Mouse (Mus musculus): Measurements from ENCODE around the gene Bglap. TPM values are rescaled to one million over a fixed set of nuclear protein-coding genes. Genes with fewer than 3 reads are reported as not detected.

The Bglap gene
- polyA plus RNA-seq, 1 experiment from 2014 or later, result not detected

DNA sequence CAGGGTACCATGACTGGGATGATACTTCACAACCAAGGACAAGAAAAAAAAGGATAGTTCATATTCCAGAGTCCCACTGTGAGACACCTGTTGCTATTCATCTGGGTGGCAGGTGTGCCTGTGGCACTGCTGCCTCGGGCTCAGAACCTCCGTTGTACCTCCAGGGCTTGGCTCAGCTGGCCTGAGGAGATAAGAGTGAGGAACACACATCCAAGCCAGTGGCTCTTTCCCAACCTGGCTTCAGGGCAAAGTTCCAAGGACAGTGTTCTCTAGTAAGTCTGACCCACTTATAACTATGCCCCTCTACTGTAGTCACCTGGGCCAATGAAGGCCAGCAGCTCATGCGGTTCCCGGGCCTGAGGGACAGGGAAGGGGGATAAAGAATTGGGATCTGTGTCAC is 27.4 kb upstream of the Bglap start:
- ATAC-seq (ENCODE audit: borderline replicate concordance, extremely low read depth, low FRiP score, low TSS enrichment), result no peak
- WGBS, result 81% methylated on average over 4 of the region's 4 CpGs
- no peak overlapping the region for H3K9ac ChIP-seq

DNA sequence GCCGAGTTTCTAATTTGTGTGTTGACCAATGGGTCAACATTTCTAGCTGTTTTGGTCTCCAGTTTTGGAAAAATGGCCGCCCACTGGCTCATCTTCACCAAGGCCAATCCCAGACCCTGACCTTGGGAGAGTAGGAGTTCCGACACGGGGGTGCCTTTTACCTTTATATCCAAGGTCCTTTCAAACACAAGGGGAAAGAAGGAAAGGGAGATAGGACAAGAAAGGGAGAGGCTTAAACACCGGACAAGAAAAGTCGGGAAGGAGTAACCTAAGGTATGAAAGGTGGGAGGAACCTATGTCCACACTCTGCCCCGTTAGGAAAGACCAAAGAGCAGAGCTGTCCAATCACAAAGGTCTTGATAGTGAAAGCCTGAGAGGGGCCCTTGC is 26.4 kb upstream of the Bglap start:
- peak overlapping the region; percentile 95 for H3K27ac ChIP-seq
- H3K27me3 ChIP-seq, result no peaks in the 10 kb centered on the region
- peak overlapping the region; percentile 81 for H3K4me3 ChIP-seq
- H3K36me3 ChIP-seq, result peaks cover 16% of the 10 kb centered on the region
- 21% methylated on average over 7 of the region's 7 CpGs for WGBS
- peaks cover 26% of the 10 kb centered on the region for H3K4me1 ChIP-seq
- ATAC-seq (ENCODE audit: borderline replicate concordance, extremely low read depth, low FRiP score, low TSS enrichment), result no peak
- no peaks in the 10 kb centered on the region for H3K9me3 ChIP-seq
- H3K4me2 ChIP-seq, result peak overlapping the region; percentile 76
- peak overlapping the region; percentile 14; the same call in 1 of the 2 replicates for H3K9ac ChIP-seq

More for the DNA sequence above, 27.4 kb upstream of the Bglap start:
- peaks cover 19% of the 10 kb centered on the region for H3K36me3 ChIP-seq
- no peak overlapping the region for H3K4me2 ChIP-seq
- H3K27me3 ChIP-seq, result no peaks in the 10 kb centered on the region
- H3K4me1 ChIP-seq, result peaks cover 26% of the 10 kb centered on the region
- H3K4me3 ChIP-seq, result no peak overlapping the region
- H3K9me3 ChIP-seq, result no peaks in the 10 kb centered on the region
- no peak overlapping the region for H3K27ac ChIP-seq

DNA sequence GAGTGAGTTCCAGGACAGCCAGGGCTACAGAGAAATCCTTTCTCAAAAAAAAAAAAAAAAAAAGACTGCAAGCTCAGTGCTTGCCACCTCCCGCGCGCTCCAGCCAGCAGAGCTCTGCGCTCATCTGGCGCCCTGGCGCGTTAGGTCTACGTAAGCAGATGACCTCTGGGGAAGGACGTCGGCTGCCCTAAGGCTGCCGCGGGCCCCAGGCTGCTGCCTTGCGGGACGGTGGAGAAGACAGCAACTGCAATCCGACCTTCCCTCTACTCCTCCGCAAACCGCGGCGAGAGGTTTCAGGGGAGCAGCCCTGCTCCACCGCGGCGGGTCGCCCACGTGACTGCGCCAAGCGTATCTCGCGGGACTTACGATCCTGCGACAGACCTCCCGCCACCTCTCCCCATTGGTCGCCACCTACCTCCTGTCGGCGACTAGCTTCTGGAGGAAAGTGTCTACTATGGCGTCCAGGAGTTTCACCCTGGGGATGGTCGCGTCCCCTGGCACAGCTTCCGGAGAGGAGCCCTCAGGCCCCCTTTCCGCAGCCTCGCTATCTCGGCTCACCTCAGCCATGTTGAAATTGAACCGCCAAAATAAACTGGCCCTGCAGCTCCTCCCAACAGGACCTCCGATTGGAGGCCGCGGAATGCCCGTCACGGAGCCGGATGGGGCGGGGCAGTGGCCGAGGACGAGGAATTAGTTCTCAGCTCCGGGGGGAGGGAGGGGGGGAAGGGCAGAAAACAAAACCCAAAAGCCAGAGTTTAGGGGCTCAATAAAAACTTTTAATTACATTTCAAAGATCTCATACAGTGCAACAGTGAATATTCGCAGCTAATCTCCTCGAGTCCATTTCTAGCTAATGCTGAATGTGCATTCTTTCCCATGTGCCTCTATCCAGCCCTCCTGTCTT is 25.7 kb upstream of the Bglap start, which contains the start of gene Pmf1:
TSS of gene Pmf1 (minus strand) at position 591 of the 904 bp plus-strand sequence.
- peaks cover 11% of the 10 kb centered on the region; the same call in 1 of the 2 replicates for H3K36me3 ChIP-seq
- peak within 1 kb of the TSS; percentile 95 for H3K27ac ChIP-seq
- peak within 1 kb of the TSS; percentile 81 for H3K4me3 ChIP-seq
- peaks cover 26% of the 10 kb centered on the region for H3K4me1 ChIP-seq
- H3K9ac ChIP-seq, result peak within 1 kb of the TSS; percentile 95
- H3K4me2 ChIP-seq, result peak within 1 kb of the TSS; percentile 76
- peak; percentile 91 for ATAC-seq (ENCODE audit: borderline replicate concordance, extremely low read depth, low FRiP score, low TSS enrichment)
- H3K9me3 ChIP-seq, result no peaks in the 10 kb centered on the region
- no peaks in the 10 kb centered on the region for H3K27me3 ChIP-seq
- under 1% methylated on average over 53 of the region's 54 CpGs for WGBS

DNA sequence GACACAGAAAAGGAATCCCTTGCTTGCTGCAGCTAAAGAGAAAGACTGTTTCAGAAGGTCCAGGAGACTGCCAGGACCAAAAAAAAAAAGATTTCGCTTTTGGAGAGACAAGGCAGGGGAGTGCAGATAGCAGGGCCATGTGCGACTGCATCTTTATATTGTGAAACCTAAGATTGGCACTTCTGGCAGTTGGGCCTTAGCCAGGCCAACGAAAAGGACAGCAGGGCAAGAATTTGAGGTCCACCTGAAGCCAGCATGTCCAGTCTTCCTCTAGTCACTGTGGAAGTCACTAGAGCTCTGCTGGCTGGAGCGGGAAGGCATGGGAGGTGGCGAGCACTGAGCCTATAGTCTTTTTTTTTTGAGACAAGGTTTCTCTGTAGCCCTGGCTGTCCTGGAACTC is 24.7 kb upstream of the Bglap start:
- peak overlapping the region; percentile 81 for H3K4me3 ChIP-seq
- peak overlapping the region; percentile 76 for H3K4me2 ChIP-seq
- H3K27me3 ChIP-seq, result no peaks in the 10 kb centered on the region
- H3K9ac ChIP-seq, result peak overlapping the region; percentile 95
- H3K27ac ChIP-seq, result no peak overlapping the region
- peaks cover 12% of the 10 kb centered on the region; the same call in 1 of the 2 replicates for H3K36me3 ChIP-seq
- H3K9me3 ChIP-seq, result no peaks in the 10 kb centered on the region
- ATAC-seq (ENCODE audit: borderline replicate concordance, extremely low read depth, low FRiP score, low TSS enrichment), result no peak
- 46% methylated on average over 5 of the region's 5 CpGs for WGBS
- peaks cover 26% of the 10 kb centered on the region for H3K4me1 ChIP-seq

DNA sequence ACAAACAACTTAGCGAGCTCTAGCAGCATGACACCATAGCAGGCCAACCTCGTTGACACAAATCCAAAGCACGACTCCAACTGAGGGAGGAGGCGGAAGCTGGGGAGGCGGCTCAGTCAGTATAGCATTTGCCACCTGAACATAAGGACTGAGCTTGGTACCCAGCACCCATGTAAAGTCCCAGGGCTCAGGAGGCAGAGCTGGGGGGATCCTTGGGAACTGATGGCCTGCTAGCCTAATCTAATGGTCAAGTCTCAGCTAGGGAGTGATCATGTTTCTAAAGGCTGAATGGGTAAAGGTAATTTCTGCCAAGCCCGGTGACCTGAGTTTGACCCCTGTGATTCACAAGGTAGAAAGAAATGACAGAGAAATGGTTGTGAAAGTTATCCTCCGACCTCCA is 23.3 kb upstream of the Bglap start:
- Histone ChIP-seq H3K9ac (no peak overlapping the region), H3K4me2 (no peak overlapping the region), H3K27ac (no peak overlapping the region), H3K4me3 (no peak overlapping the region), H3K4me1 (peaks cover 26% of the 10 kb centered on the region), H3K9me3 (no peaks in the 10 kb centered on the region), H3K36me3 (peaks cover 12% of the 10 kb centered on the region; the same call in 1 of the 2 replicates), H3K27me3 (no peaks in the 10 kb centered on the region)
- 47% methylated on average over 7 of the region's 7 CpGs for WGBS
- ATAC-seq (ENCODE audit: borderline replicate concordance, extremely low read depth, low FRiP score, low TSS enrichment), result no peak

DNA sequence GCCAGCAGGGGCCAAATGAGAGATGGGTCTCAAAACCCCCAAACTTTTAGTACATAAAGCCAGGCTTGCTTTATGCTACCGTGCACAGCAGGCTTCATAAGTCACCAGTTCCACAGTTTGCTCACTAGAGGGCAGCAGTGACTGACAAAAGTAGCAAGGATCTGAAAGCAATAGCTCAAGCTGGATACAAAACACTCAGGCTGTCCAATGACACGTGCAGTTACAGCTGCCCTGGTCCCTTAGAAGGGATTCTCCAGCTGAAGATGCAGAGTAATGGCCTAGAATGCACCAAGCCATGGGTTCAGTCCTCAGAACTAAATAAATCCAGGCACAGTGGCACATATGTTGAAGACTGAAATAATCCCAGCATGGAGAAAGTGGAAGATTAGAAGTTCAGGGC is 22.8 kb upstream of the Bglap start:
- Histone ChIP-seq H3K4me1 (peaks cover 26% of the 10 kb centered on the region), H3K36me3 (peaks cover 8% of the 10 kb centered on the region; the same call in 1 of the 2 replicates), H3K4me3 (no peak overlapping the region), H3K27ac (no peak overlapping the region), H3K9me3 (no peaks in the 10 kb centered on the region), H3K27me3 (no peaks in the 10 kb centered on the region), H3K9ac (no peak overlapping the region; the same call in 1 of the 2 replicates), H3K4me2 (no peak overlapping the region)
- no peak for ATAC-seq (ENCODE audit: borderline replicate concordance, extremely low read depth, low FRiP score, low TSS enrichment)
- 0% methylated on average over 2 of the region's 2 CpGs for WGBS

DNA sequence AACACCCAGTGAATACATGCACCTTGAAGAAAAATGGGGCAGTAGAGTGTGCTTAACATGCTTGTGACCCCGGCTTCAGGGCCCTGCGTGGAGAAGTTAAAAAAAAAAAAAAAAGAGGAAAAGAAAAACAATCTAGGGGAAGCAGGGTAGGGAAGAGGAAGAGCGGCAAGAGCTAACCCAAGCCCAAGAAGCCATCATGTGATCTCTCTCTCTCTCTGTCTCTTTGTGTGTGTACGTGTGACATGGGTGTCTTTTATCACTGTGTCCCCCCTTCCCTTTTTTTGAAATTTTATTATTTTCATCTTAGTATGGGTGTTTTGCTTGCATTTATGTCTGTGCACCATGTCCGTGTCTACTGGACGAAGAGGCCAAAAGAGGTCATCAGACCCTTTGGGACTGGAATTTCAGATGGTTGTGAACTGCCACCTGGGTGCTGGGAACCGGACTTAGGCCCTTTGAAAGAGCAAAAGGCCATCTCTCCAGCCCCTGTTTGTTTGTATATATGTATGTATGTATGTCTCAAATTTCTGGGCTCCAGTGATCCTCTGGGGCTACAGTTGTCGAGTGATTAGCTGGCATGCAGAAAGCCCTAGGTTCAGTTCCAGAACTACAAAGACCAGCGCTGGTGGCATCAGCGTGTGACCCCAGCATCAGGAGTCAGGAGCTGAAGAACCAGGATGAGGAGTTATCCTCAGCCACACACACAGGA is 19.4 kb upstream of the Bglap start:
- H3K4me1 ChIP-seq, result peaks cover 12% of the 10 kb centered on the region
- no peaks in the 10 kb centered on the region for H3K27me3 ChIP-seq
- 87% methylated on average over 10 of the region's 10 CpGs for WGBS
- peaks cover 16% of the 10 kb centered on the region for H3K36me3 ChIP-seq
- ATAC-seq (ENCODE audit: borderline replicate concordance, extremely low read depth, low FRiP score, low TSS enrichment), result no peak
- no peak overlapping the region for H3K4me2 ChIP-seq
- H3K9ac ChIP-seq, result no peak overlapping the region
- no peak overlapping the region for H3K27ac ChIP-seq
- no peaks in the 10 kb centered on the region for H3K9me3 ChIP-seq
- H3K4me3 ChIP-seq, result no peak overlapping the region

DNA sequence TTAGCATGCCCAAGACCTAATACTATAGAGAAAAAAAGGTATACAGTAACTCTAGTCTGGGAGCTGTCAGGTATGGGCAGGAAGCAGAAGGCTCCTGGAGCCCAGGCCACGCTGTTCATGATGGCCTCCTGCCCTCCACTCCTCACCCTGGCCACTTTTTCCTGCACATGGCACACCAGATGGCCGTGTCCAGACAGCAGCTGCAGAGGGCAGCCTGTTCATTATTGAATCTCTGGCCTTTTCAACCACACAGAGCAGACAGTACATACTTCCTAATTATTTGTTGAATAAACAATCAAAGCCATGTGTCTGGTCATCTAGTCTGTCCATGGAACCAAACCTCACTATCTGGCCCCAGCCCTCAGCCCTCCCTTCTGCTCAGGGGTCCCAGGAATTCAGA is 14.4 kb upstream of the Bglap start:
- H3K9ac ChIP-seq, result no peak overlapping the region
- ATAC-seq (ENCODE audit: borderline replicate concordance, extremely low read depth, low FRiP score, low TSS enrichment), result no peak
- H3K9me3 ChIP-seq, result no peaks in the 10 kb centered on the region
- H3K4me3 ChIP-seq, result no peak overlapping the region
- no peak overlapping the region for H3K27ac ChIP-seq
- no peaks in the 10 kb centered on the region for H3K4me1 ChIP-seq
- H3K4me2 ChIP-seq, result no peak overlapping the region
- H3K36me3 ChIP-seq, result peaks cover 30% of the 10 kb centered on the region
- H3K27me3 ChIP-seq, result no peaks in the 10 kb centered on the region
- 84% methylated on average over 2 of the region's 2 CpGs for WGBS

DNA sequence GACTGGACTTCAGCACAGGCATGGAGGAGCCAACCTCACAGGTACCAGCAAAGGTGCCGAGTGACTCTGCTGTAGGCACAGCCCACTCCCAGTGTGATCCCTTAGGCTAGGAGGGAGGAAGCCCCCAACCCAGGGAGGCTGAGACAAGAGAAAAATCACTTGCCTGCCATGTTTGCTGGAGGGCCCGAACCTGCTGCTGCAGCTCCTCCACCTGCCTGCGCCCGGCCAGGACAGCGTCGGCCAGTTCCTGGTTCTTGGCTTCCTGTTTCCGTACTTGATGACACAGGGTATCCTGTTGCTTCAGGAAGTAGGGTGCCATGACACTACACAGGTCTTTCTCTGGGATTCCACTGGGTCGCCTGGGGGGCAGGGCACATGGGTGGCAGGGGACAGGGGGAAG is 11.5 kb upstream of the Bglap start:
- Histone ChIP-seq H3K4me3 (no peak overlapping the region), H3K4me2 (no peak overlapping the region), H3K9me3 (no peaks in the 10 kb centered on the region), H3K4me1 (no peaks in the 10 kb centered on the region), H3K9ac (no peak overlapping the region), H3K36me3 (peaks cover 24% of the 10 kb centered on the region; the same call in 1 of the 2 replicates), H3K27me3 (no peaks in the 10 kb centered on the region), H3K27ac (no peak overlapping the region)
- no peak for ATAC-seq (ENCODE audit: borderline replicate concordance, extremely low read depth, low FRiP score, low TSS enrichment)
- 84% methylated on average over 8 of the region's 8 CpGs for WGBS

DNA sequence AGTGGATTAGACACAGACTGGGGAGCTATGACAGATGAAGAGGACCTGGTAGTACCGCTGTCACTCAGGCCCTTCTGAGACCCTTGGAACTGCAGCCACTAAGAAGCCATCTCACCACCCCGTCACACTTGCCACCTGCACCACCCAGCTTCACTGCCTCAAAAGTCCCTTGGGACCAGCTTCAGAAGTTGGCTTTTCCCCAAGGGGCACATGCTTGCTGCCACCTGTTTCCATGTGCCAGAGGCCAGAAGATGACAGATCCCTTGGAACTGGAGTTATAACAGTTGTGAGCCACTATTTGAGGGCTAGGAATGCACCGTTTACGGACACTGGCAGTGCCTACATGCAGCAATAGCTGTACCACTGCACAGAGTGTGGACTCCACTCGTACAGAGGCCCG is 11.0 kb upstream of the Bglap start:
- Histone ChIP-seq H3K9ac (no peak overlapping the region), H3K9me3 (no peaks in the 10 kb centered on the region), H3K4me2 (no peak overlapping the region), H3K36me3 (peaks cover 24% of the 10 kb centered on the region; the same call in 1 of the 2 replicates), H3K4me1 (no peaks in the 10 kb centered on the region), H3K27ac (no peak overlapping the region), H3K4me3 (no peak overlapping the region), H3K27me3 (no peaks in the 10 kb centered on the region)
- WGBS, result 92% methylated on average over 6 of the region's 6 CpGs
- no peak for ATAC-seq (ENCODE audit: borderline replicate concordance, extremely low read depth, low FRiP score, low TSS enrichment)

DNA sequence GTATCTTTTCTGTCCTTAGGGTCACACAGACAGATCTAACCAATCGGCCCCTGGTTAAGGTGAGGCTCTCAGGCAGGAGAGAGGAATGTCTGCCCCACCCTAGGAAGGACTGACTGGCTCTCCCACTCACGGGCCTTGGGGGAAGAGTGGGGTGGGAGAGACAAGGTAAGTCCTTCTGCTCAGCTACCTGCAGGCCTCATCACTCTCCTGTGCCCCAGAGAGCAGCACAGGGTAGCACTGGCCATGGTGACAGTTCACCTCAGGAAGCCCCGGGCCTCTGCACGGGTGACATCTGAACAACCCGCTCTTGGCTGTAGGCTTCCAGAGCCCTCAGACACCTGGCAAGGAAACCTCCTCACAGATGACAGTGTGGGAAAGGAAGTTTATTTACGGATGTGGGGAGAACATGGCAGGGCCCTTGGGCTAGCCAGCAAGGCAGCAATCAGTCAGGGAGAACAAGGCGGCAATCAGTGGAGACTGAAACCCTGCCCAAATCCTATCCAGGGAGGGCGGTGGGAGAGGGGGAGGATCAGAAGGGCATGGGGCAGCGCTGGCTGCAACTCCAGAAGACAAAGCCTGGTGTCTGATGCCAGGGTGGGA is 9.6 kb upstream of the Bglap start:
- Histone ChIP-seq H3K4me1 (no peaks in the 10 kb centered on the region), H3K27ac (no peak overlapping the region), H3K9ac (no peak overlapping the region), H3K36me3 (peaks cover 19% of the 10 kb centered on the region; the same call in 1 of the 2 replicates), H3K4me2 (no peak overlapping the region), H3K27me3 (no peaks in the 10 kb centered on the region), H3K9me3 (no peaks in the 10 kb centered on the region), H3K4me3 (no peak overlapping the region)
- ATAC-seq (ENCODE audit: borderline replicate concordance, extremely low read depth, low FRiP score, low TSS enrichment), result no peak
- WGBS, result 83% methylated on average over 9 of the region's 9 CpGs
